Mouse (Mus musculus) myocyte (in vitro differentiated cells): ENCODE results near the gene Atp6v1g2.

Experiments used
- CEBPB ChIP-seq: IDR thresholded peaks from 2 replicates; pipeline ENCODE4 v1.6.1; 2011; ENCODE audit warnings: mild to moderate bottlenecking, moderate library complexity; ENCODE audit not compliant: poor library complexity, insufficient read depth, severe bottlenecking
- E2F4 ChIP-seq: IDR thresholded peaks from one replicate; pipeline ENCODE4 v1.6.1; 2011; ENCODE audit warnings: mild to moderate bottlenecking, control low read depth, moderate library complexity; ENCODE audit not compliant: insufficient read depth
- MAX ChIP-seq: IDR thresholded peaks from one replicate; pipeline ENCODE4 v1.6.1; 2011; ENCODE audit warnings: low read depth, mild to moderate bottlenecking, control low read depth
- MYOG ChIP-seq, 3 experiments: IDR thresholded peaks; one replicate each; pipeline ENCODE4 v1.6.1; 2011; ENCODE audit warnings: control low read depth in 2 of 3, low read depth in 2 of 3, mild to moderate bottlenecking in 2 of 3; ENCODE audit not compliant: insufficient read length in 2 of 3, control insufficient read depth in 1 of 3, insufficient read depth in 1 of 3
- POLR2A ChIP-seq: IDR thresholded peaks from one replicate; pipeline ENCODE4 v1.6.1; 2011; ENCODE audit warnings: low read depth, mild to moderate bottlenecking, control low read depth, moderate library complexity; ENCODE audit not compliant: insufficient read length
- POLR2AphosphoS2 ChIP-seq: IDR thresholded peaks from one replicate; pipeline ENCODE4 v1.6.1; 2011; ENCODE audit warnings: low read depth, control low read depth; ENCODE audit not compliant: insufficient read length
- REST ChIP-seq: IDR thresholded peaks from one replicate; pipeline ENCODE4 v1.6.1; 2011; ENCODE audit warnings: mild to moderate bottlenecking, control low read depth, moderate library complexity; ENCODE audit not compliant: insufficient read depth, insufficient read length
- TCF12 ChIP-seq: IDR thresholded peaks from one replicate; pipeline ENCODE4 v1.6.1; 2011; ENCODE audit warnings: mild to moderate bottlenecking, control low read depth; ENCODE audit not compliant: poor library complexity, insufficient read depth, severe bottlenecking
- USF1 ChIP-seq: IDR thresholded peaks from one replicate; pipeline ENCODE4 v1.6.1; 2011; ENCODE audit warnings: low read depth, mild to moderate bottlenecking, control low read depth, moderate library complexity

DNA sequence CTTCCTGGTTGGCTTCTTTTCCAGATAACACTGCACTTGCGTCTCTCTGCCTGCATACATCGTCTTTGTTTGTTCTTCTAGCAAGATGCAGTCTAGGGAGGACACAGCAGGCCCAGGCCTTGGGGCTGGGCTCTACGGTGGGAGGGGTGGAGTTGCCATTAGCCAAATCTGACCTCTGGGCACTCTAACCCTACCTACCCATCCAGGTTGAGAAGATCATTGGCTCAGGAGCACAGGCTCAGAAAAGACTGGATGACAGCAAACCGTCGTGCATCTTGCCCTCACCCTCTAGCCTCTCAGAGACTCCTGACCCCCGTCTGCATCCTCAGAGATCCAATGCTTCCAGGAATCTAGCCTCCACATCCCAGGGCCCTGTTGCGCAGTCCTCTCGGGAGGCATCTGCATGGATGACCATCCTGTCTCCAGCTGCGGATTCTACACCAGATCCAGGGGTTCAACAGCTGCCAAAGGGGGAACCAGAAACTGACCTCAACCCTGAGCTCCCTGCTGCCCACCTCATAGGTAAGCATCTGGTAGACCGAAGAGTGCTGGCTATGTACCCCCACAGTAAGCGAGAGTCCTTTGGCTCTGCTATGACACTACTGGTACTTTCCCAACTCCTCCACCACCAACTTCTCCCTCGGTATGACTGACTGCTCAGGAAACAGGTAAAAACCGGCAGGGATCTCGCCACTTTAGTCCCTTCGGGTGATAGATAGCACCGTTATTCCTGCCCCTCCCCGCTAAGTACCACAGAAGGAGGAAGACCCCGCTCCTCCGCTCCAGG, 38.4 kb upstream of the Atp6v1g2 start:
- no peak for TF ChIP-seq MAX
- no peak for TF ChIP-seq E2F4
- no peak for TF ChIP-seq POLR2A
- no peak for TF ChIP-seq POLR2AphosphoS2
- TF ChIP-seq TCF12, result no peak
- no peak for TF ChIP-seq MYOG (IDR thresholded peaks at IDR 0.05; ENCODE audit: control insufficient read depth in 1 of 3, insufficient read depth in 1 of 3, insufficient read length in 2 of 3, low read depth in 2 of 3)
- no peak for TF ChIP-seq CEBPB
- no peak for TF ChIP-seq USF1
- TF ChIP-seq REST, result no peak
